Mouse (Mus musculus) stomach, embryonic 16.5 days (tissue): ENCODE measurements around the gene Crygn. TPM values are rescaled to one million over a fixed set of nuclear protein-coding genes. Genes with fewer than 3 reads are reported as not detected.

ENCODE experiments used
- ATAC-seq: fragments of 200-750 bp; cut with Nextera tagmentation; 2 replicates; pipeline ENCODE4 v1.8.0; 2017; ENCODE audit warnings: moderate number of reproducible peaks, moderate TSS enrichment; ENCODE audit not compliant: insufficient read depth, low FRiP score
- H3K27ac ChIP-seq: fragments of 300-500 bp; sonication (generic); 2 replicates; pipeline ENCODE4 v1.5.1; 2014; ENCODE audit warnings: low read length
- H3K27me3 ChIP-seq: fragments of 300-500 bp; sonication (generic); 2 replicates; pipeline ENCODE4 v1.6.1; 2014; ENCODE audit warnings: low read length, control low read depth, mixed read lengths; ENCODE audit not compliant: control insufficient read depth, insufficient read depth
- H3K36me3 ChIP-seq: fragments of 300-500 bp; sonication (generic); 2 replicates; pipeline ENCODE4 v1.6.1; 2014; ENCODE audit warnings: low read length; ENCODE audit not compliant: control insufficient read depth, insufficient read depth
- H3K4me1 ChIP-seq: fragments of 300-500 bp; sonication (generic); 2 replicates; pipeline ENCODE4 v1.6.1; 2014; ENCODE audit warnings: low read length, control low read depth, mixed read lengths; ENCODE audit not compliant: control insufficient read depth, insufficient read depth
- H3K4me2 ChIP-seq: fragments of 300-500 bp; sonication (generic); 2 replicates; pipeline ENCODE4 v1.6.1; 2014; ENCODE audit warnings: low read depth, low read length, mixed read lengths
- H3K4me3 ChIP-seq: fragments of 300-500 bp; sonication (generic); replicated peaks from 2 replicates; pipeline ENCODE4 v1.5.1; 2014; ENCODE audit warnings: mild to moderate bottlenecking, low read length
- H3K9ac ChIP-seq: fragments of 300-500 bp; sonication (generic); 2 replicates; pipeline ENCODE4 v1.6.1; 2014; ENCODE audit warnings: low read length
- H3K9me3 ChIP-seq: fragments of 300-500 bp; sonication (generic); replicated peaks from 2 replicates; pipeline ENCODE4 v1.6.1; 2016; ENCODE audit warnings: low read length, control low read depth; ENCODE audit not compliant: control insufficient read depth
- WGBS: fragments of 180-500 bp; shearing (Covaris S2); extraction: QIAGEN DNeasy Blood & Tissue Kit; methylation state at CpG from one replicate; pipeline ENCODE4 v1.1.7; 2014; 5-methylcytosine and 5-hydroxymethylcytosine counted together
- polyA plus RNA-seq: library from polyadenylated mRNA; unstranded; fragments of >200 nt; fragmentation: Nextera tagmentation; extraction: Ambion mirVana; gene quantifications from 2 replicates; pipeline ENCODE4 v1.2.1, GENCODE M21; 2015

Crygn gene
- 2.7 and 2.9 TPM in 2 replicates for polyA plus RNA-seq

DNA sequence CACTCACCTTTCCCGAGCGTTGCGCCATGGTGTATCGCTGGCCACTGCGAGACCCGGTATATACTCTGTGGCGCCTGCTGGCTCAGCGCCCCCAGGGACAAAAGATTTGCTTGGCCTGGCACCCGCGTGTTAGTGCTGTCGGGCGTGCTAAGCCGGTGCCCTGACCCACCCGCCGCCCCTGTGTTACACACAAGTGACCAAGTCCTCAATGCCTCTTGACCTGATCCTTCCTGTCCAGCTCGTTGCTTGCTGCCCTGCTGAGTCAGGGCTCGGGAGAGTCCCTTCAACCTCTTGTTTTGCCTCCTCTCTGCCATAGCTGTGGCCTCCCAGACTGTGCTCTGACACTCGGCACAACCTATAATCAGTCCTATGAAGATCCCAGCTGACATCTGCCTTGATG lies at the start of gene Crygn:
Crygn (minus strand) TSS at position 193 of the 400 bp plus-strand sequence.
- Histone ChIP-seq H3K4me1 (no peaks in the 10 kb centered on the region), H3K9ac (no peak within 1 kb of the TSS), H3K36me3 (no peaks in the 10 kb centered on the region), H3K4me3 (no peak within 1 kb of the TSS), H3K9me3 (no peaks in the 10 kb centered on the region), H3K27ac (no peak within 1 kb of the TSS), H3K27me3 (no peaks in the 10 kb centered on the region), H3K4me2 (no peak within 1 kb of the TSS)
- no peak for ATAC-seq
- WGBS: 52% methylated on average over 18 of the region's 18 CpGs

DNA sequence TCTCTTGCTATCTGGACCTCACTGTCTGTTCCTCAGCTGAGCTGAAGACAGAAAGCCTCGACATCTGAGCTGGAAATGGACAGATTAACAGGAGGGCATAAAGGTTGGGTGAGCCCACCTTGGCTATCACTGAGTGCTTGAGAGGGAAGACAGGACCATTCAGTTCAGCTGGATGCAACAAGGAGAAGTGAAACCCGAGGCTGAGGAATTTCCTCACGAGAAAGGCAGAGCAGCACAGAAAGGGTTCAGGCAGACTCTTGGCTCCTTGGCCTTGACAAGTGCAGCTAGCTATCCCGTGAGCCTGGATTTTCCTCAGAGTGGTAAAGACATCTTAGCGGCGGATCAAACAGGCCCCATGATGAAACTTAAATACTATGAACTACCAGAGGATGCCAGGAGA lies 47.4 kb upstream of the Crygn start:
- Histone ChIP-seq H3K36me3 (peaks cover 24% of the 10 kb centered on the region), H3K4me3 (no peak overlapping the region), H3K27ac (no peak overlapping the region), H3K9me3 (no peaks in the 10 kb centered on the region), H3K4me2 (no peak overlapping the region), H3K4me1 (no peaks in the 10 kb centered on the region), H3K9ac (no peak overlapping the region), H3K27me3 (no peaks in the 10 kb centered on the region)
- no peak for ATAC-seq
- WGBS: 80% methylated on average over 6 of the region's 6 CpGs

DNA sequence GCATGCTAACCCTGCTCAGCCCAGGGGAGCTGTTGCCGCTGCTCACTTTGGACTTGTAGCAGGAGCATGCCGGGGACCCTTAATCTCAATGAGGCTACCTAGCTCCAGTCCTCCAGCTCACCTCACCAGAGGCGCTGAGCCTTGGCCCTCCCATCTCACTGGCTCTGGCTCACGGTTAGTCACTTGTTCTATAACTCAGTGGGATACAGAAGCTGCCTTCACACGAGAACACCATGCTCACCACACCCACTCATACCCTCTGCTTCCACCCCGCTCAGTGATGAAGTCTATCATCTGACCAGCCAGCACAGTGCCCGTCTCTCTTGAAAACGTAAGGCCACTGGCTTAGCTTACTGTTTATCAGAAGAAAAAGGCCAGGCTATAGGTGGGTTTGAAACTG lies 46.9 kb upstream of the Crygn start:
- 86% methylated on average over 8 of the region's 8 CpGs for WGBS
- Histone ChIP-seq H3K9ac (no peak overlapping the region), H3K4me1 (no peaks in the 10 kb centered on the region), H3K27ac (no peak overlapping the region), H3K4me2 (no peak overlapping the region), H3K4me3 (no peak overlapping the region), H3K36me3 (peaks cover 24% of the 10 kb centered on the region), H3K9me3 (no peaks in the 10 kb centered on the region), H3K27me3 (no peaks in the 10 kb centered on the region)
- no peak for ATAC-seq

DNA sequence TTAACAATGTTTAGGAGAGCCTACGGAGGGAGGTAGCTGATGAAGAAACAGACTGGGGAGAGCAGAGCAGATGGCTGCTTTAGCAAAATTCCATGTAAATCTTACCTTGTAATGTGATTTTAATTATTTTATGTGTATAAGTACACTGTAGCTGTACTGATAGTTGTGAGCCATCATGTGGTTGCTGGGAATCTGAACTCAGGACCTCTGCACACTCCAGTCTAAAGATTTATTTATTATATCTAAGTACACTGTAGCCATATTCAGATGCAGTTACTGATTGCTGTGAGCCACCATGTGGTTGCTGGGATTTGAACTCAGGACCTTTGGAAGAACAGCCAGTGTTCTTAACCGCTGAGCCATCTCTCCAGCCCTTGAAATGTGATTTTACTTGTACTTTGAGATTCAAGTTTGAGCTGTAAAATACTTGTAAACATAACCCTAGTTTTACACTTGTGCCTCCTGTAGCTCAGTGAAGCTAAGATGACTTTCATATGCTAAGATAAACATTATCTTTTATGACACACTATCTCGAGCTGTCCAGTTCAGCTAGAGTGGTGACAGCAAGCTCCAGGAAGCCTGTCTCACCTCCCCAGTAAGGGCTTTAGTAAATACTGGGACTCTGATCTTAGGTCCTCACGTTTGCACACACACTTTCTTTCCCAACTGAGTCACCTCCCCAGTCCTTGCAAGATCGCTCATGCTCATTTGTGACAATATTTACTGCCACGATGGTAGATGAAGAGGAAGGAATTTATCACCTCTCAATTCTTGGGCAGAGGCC lies 44.2 kb upstream of the Crygn start:
- Histone ChIP-seq H3K27ac (no peak overlapping the region), H3K9ac (no peak overlapping the region), H3K4me2 (no peak overlapping the region), H3K36me3 (peaks cover 24% of the 10 kb centered on the region), H3K4me1 (no peaks in the 10 kb centered on the region), H3K9me3 (no peaks in the 10 kb centered on the region), H3K4me3 (no peak overlapping the region), H3K27me3 (no peaks in the 10 kb centered on the region)
- ATAC-seq: no peak
- WGBS: 60% methylated on average over 6 of the region's 6 CpGs

DNA sequence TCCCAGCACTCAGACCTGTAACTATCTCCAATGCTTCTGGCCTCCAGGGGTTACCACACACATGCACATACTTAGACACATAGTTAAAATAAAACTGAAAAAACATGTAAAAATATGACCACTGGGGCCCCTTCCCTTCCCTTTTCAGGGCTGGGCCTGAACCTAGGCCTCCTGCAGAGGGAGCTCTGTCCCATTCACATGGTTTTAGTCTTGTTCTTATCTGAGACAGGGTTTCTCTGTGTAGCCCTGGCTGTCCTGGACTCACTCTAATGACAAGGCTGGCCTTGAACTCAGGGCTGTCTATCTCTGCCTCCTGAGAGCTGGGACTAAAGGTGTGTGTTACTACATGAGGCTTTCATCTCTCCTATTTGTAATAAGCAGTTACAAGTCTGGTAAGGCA lies 42.6 kb upstream of the Crygn start:
- Histone ChIP-seq H3K4me1 (no peaks in the 10 kb centered on the region), H3K36me3 (peaks cover 14% of the 10 kb centered on the region; the same call in 1 of the 2 replicates), H3K4me3 (no peak overlapping the region), H3K4me2 (no peak overlapping the region), H3K27me3 (no peaks in the 10 kb centered on the region), H3K27ac (no peak overlapping the region), H3K9me3 (no peaks in the 10 kb centered on the region), H3K9ac (no peak overlapping the region)
- ATAC-seq: no peak

DNA sequence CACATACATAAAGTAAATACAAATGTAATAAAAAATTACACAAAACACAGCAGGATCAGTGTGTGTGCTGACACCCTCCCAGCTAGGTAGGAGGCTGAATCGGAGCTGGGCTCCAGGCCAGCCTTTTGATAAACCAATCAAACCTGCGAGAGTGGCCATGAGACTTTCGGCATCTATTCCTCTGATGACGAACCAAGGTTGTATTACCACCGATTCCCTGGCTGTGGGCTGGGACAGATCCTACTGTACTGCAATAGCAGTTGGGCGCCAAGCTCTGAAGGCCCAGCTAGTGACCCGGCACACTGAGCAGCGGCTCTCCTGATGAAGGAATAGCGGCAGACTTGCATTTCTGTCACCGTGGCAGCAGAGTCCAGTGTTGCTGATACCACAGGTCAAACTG lies 40.8 kb upstream of the Crygn start:
- Histone ChIP-seq H3K4me1 (no peaks in the 10 kb centered on the region), H3K27ac (no peak overlapping the region), H3K9ac (no peak overlapping the region), H3K36me3 (peaks cover 9% of the 10 kb centered on the region; the same call in 1 of the 2 replicates), H3K4me3 (no peak overlapping the region), H3K9me3 (no peaks in the 10 kb centered on the region), H3K4me2 (no peak overlapping the region), H3K27me3 (no peaks in the 10 kb centered on the region)
- ATAC-seq: peak; percentile 30; the same call in 1 of the 2 replicates
- 58% methylated on average over 10 of the region's 10 CpGs for WGBS

DNA sequence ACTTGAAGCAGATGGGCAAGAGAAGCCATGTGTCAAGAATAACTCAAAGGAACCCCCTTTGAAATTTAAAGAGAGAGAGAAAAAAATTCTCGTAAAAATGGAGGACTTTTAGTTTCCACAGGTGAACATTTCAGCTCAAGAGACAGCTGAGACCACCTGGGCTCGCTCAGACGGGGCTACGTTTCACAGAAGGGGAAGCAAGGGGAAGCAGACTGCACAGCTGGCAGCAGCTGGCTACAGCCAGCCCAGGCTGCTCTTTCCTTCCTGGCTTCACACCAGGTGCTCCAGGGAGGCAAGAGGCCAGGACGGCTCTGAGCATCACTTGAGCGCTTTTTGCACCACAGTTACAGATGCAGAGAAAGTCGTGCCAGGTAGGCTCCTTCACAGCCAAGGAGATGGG lies 40.0 kb upstream of the Crygn start:
- Histone ChIP-seq H3K4me2 (no peak overlapping the region), H3K4me3 (no peak overlapping the region), H3K9ac (no peak overlapping the region), H3K27ac (no peak overlapping the region), H3K4me1 (no peaks in the 10 kb centered on the region), H3K36me3 (0 out of 2 replicates have a peak, but pooled peaks cover 3% of the 10 kb centered on the region), H3K27me3 (no peaks in the 10 kb centered on the region), H3K9me3 (no peaks in the 10 kb centered on the region)
- WGBS: 38% methylated on average over 7 of the region's 7 CpGs
- ATAC-seq: no peak

DNA sequence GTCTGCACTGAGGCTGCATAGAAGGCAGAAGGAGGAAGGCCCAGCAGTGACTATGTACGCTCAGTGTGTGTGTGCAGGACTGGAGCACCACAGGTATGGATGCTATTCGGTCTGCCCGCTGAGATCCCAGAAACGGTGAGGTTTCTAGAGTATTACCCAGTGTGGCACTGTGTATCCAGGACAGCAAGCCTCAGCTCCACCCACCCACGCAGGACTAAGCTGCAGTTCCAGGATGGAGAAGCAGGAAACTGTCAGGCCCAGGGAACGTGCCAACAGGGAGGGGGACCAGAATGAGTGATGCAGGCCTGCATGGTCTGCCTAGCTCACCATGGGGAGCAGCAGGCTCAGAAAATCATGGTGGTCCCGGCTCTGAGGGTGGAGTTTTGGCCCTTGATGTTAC lies 35.2 kb upstream of the Crygn start:
- WGBS: 70% methylated on average over 7 of the region's 7 CpGs
- H3K9ac ChIP-seq: no peak overlapping the region
- H3K27ac ChIP-seq: no peak overlapping the region
- ATAC-seq: no peak
- no peaks in the 10 kb centered on the region for H3K36me3 ChIP-seq
- no peaks in the 10 kb centered on the region for H3K9me3 ChIP-seq
- H3K4me3 ChIP-seq: no peak overlapping the region
- no peaks in the 10 kb centered on the region for H3K27me3 ChIP-seq
- H3K4me1 ChIP-seq: no peaks in the 10 kb centered on the region
- no peak overlapping the region for H3K4me2 ChIP-seq

DNA sequence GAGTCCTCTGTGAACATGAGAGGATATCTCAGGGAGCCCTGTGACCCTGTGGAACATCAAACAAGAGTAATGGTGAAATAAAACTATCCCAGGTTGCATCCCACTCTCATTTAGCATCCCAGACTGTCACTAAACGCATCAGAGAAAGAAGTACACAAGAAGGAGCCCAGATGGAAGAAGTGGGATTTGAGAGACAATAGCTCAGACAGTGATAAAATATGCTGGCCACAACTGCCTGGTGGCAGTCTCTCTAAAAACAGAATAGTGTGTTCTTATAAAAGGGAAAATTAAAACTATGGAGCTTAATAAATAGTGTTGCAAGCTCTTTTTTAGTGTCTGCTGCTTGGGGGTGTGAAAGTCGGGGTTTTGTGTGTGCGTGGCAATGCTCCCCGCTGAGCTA lies 25.1 kb upstream of the Crygn start:
- 0 out of 2 replicates have a peak, but pooled peaks cover 3% of the 10 kb centered on the region for H3K4me1 ChIP-seq
- no peaks in the 10 kb centered on the region for H3K27me3 ChIP-seq
- H3K9me3 ChIP-seq: peaks cover 3% of the 10 kb centered on the region; the same call in 1 of the 2 replicates
- H3K4me3 ChIP-seq: no peak overlapping the region
- H3K27ac ChIP-seq: no peak overlapping the region
- no peak overlapping the region for H3K9ac ChIP-seq
- no peak for ATAC-seq
- H3K36me3 ChIP-seq: no peaks in the 10 kb centered on the region
- 85% methylated on average over 4 of the region's 4 CpGs for WGBS
- H3K4me2 ChIP-seq: no peak overlapping the region
